Mouse (Mus musculus): ENCODE measurements around the gene Gtsf1. TPM values are rescaled to one million over a fixed set of nuclear protein-coding genes. Genes with fewer than 3 reads are reported as not detected.

Gene Gtsf1
- total RNA-seq (2023): not detected

GRCm38 (mm10) chr15:103430241-103430640 lies at the start of gene Gtsf1:
TSS of gene Gtsf1 (minus strand) at chr15:103430470.

DNA sequence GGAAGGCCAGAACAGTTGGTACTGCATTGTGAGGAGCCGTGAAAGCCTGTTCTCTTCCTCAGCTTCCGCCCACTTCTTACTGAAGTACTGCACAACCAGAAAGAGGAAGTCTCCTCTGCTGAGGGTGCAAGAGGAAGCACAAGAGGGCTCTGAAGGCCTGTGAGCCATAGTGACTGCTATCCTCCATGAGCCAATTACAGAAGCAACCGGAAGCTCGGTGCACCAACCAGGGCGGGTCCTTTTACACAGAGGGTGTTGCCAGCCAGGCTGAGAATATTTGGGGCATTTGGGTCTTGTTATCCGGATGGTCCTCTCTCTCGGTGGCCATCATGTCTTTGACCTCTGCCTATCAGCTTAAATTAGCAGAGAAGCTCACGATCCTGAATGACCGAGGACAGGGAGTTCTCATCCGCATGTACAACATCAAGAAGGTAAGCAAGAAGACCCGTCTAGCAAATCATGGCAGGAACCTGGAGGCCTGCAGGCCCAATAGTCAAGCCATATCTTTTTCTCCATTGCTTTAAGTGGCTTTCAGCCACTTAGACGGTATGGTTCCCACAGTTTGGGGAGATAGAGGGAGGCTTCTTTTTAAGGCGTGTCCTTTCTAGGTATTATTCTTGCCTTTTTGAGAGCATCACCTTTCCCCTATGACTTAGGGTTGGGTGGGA lies 23.4 kb upstream of the Gtsf1 start, which contains the start of gene Nckap1l:
Gene Nckap1l (plus strand): TSS at position 244 of the 668 bp plus-strand sequence.

GRCm38 (mm10) chr15:103448369-103448768 lies 18.1 kb upstream of the Gtsf1 start, which contains the start of gene Gtsf2:
TSS of gene Gtsf2 (minus strand) at chr15:103448469.

GRCm38 (mm10) chr15:103366376-103367149 lies 63.7 kb downstream of the Gtsf1 start, which contains the start of gene Itga5:
TSS of gene Itga5 (minus strand) at chr15:103366763.

Other genes with a start within 250 kb of the Gtsf1 start
- gene Cbx5, start 190.7 kb downstream of the Gtsf1 start, total RNA-seq (2023): 10 to 100 TPM; 32.2 to 35.5 TPM
- gene Hnrnpa1, start 190.0 kb downstream of the Gtsf1 start, total RNA-seq (2023): 100 to 1,000 TPM; 534 to 582 TPM
- under 1 TPM in 1 of 2 experiments, not detected in 1; 0.36 TPM for gene Nfe2, start 172.1 kb downstream of the Gtsf1 start, total RNA-seq (2023)
- 10 to 100 TPM; 83.7 to 88.2 TPM for gene Copz1, start 157.8 kb downstream of the Gtsf1 start, total RNA-seq (2023)
- gene Gpr84, start 119.9 kb downstream of the Gtsf1 start, total RNA-seq (2023): under 1 TPM in 1 of 2 experiments, not detected in 1; 0.32 TPM
- 10 to 100 TPM; 22.7 to 23.8 TPM for gene Zfp385a, start 90.4 kb downstream of the Gtsf1 start, total RNA-seq (2023)
- under 1 TPM in 1 of 2 experiments, not detected in 1; 0.32 TPM for gene Itga5, start 63.7 kb downstream of the Gtsf1 start, total RNA-seq (2023)
- not detected for gene Gtsf2, start 18.0 kb upstream of the Gtsf1 start, total RNA-seq (2023)
- gene Nckap1l, start 23.3 kb upstream of the Gtsf1 start, total RNA-seq (2023): 100 to 1,000 TPM; 274 to 276 TPM
- 10 to 100 TPM; 48.0 to 48.6 TPM for gene Pde1b, start 72.6 kb upstream of the Gtsf1 start, total RNA-seq (2023)
- gene Ppp1r1a, start 107.5 kb upstream of the Gtsf1 start, total RNA-seq (2023): not detected
- not detected for gene Glycam1, start 134.6 kb upstream of the Gtsf1 start, total RNA-seq (2023)